Mouse (Mus musculus): ENCODE data around the gene Tmcc3.
"Not testable (repeated sequence)": the region's sequence is repeated elsewhere in the genome, so short reads cannot be mapped to it uniquely, and the experiment has no call there.

- TF ChIP-seq TAL1, GATA1 (IDR thresholded peaks at IDR 0.05; ENCODE audit: low read length): not testable (repeated sequence)
Measured at GRCm38 (mm10) chr10:94538623-94539022, 226.9 kb downstream of the Tmcc3 start.

Data from erythroblast, embryonic 14.5 days (primary cell).